Mouse (Mus musculus): ENCODE measurements around the gene Eef1a2. TPM values are rescaled to one million over a fixed set of nuclear protein-coding genes. Genes with fewer than 3 reads are reported as not detected.

Gene Eef1a2
- polyA plus RNA-seq, 1 experiment from 2014 or later, result 0.16 TPM

- H3K36me3 ChIP-seq (ENCODE audit: control insufficient read depth, insufficient read depth, low read length), result no peaks in the 10 kb centered on the region
- H3K9me3 ChIP-seq (ENCODE audit: control insufficient read depth, low read length), result no peaks in the 10 kb centered on the region
- H3K27ac ChIP-seq (ENCODE audit: low read length), result no peak overlapping the region
- H3K9ac ChIP-seq (ENCODE audit: low read length), result no peak overlapping the region
- 95% methylated on average over 1 of the region's 1 CpGs for WGBS
- no peaks in the 10 kb centered on the region for H3K27me3 ChIP-seq (ENCODE audit: control insufficient read depth, insufficient read depth, low read depth, low read length)
- H3K4me2 ChIP-seq (ENCODE audit: low read depth, low read length), result no peak overlapping the region
- no peaks in the 10 kb centered on the region for H3K4me1 ChIP-seq (replicated peaks; ENCODE audit: control insufficient read depth, insufficient read depth, low read length)
- no peak for ATAC-seq (ENCODE audit: low read depth)
- no peak overlapping the region for H3K4me3 ChIP-seq (ENCODE audit: low read length)
Measured at GRCm38 (mm10) chr2:181111665-181112064, 45.1 kb downstream of the Eef1a2 start.

- no peak overlapping the region for H3K9ac ChIP-seq (ENCODE audit: low read length)
- ATAC-seq (ENCODE audit: low read depth), result no peak
- no peaks in the 10 kb centered on the region for H3K9me3 ChIP-seq (ENCODE audit: control insufficient read depth, low read length)
- H3K27ac ChIP-seq (ENCODE audit: low read length), result no peak overlapping the region
- H3K27me3 ChIP-seq (ENCODE audit: control insufficient read depth, insufficient read depth, low read depth, low read length), result no peaks in the 10 kb centered on the region
- no peaks in the 10 kb centered on the region for H3K4me1 ChIP-seq (replicated peaks; ENCODE audit: control insufficient read depth, insufficient read depth, low read length)
- H3K36me3 ChIP-seq (ENCODE audit: control insufficient read depth, insufficient read depth, low read length), result no peaks in the 10 kb centered on the region
- WGBS, result 45% methylated on average over 2 of the region's 2 CpGs
- no peak overlapping the region for H3K4me2 ChIP-seq (ENCODE audit: low read depth, low read length)
- H3K4me3 ChIP-seq (ENCODE audit: low read length), result no peak overlapping the region
Measured at GRCm38 (mm10) chr2:181104111-181104510, 52.7 kb downstream of the Eef1a2 start.

GRCm38 (mm10) chr2:181102161-181102560 lies 54.7 kb downstream of the Eef1a2 start:
- Histone ChIP-seq H3K9me3 (ENCODE audit: control insufficient read depth, low read length) (no peaks in the 10 kb centered on the region), H3K27me3 (ENCODE audit: control insufficient read depth, insufficient read depth, low read depth, low read length) (no peaks in the 10 kb centered on the region), H3K4me3 (ENCODE audit: low read length) (no peak overlapping the region), H3K36me3 (ENCODE audit: control insufficient read depth, insufficient read depth, low read length) (no peaks in the 10 kb centered on the region), H3K4me1 (replicated peaks; ENCODE audit: control insufficient read depth, insufficient read depth, low read length) (no peaks in the 10 kb centered on the region), H3K9ac (ENCODE audit: low read length) (no peak overlapping the region), H3K27ac (ENCODE audit: low read length) (no peak overlapping the region), H3K4me2 (ENCODE audit: low read depth, low read length) (no peak overlapping the region)
- WGBS, result 46% methylated on average over 2 of the region's 2 CpGs
- no peak for ATAC-seq (ENCODE audit: low read depth)

GRCm38 (mm10) chr2:181101626-181102025 lies 55.2 kb downstream of the Eef1a2 start:
- no peaks in the 10 kb centered on the region for H3K27me3 ChIP-seq (ENCODE audit: control insufficient read depth, insufficient read depth, low read depth, low read length)
- H3K9ac ChIP-seq (ENCODE audit: low read length), result no peak overlapping the region
- H3K36me3 ChIP-seq (ENCODE audit: control insufficient read depth, insufficient read depth, low read length), result no peaks in the 10 kb centered on the region
- H3K4me3 ChIP-seq (ENCODE audit: low read length), result no peak overlapping the region
- H3K9me3 ChIP-seq (ENCODE audit: control insufficient read depth, low read length), result no peaks in the 10 kb centered on the region
- no peak overlapping the region for H3K27ac ChIP-seq (ENCODE audit: low read length)
- WGBS, result 48% methylated on average over 1 of the region's 1 CpGs
- ATAC-seq (ENCODE audit: low read depth), result no peak
- no peaks in the 10 kb centered on the region for H3K4me1 ChIP-seq (replicated peaks; ENCODE audit: control insufficient read depth, insufficient read depth, low read length)
- H3K4me2 ChIP-seq (ENCODE audit: low read depth, low read length), result no peak overlapping the region

- Histone ChIP-seq H3K9ac (ENCODE audit: low read length) (no peak overlapping the region), H3K36me3 (ENCODE audit: control insufficient read depth, insufficient read depth, low read length) (no peaks in the 10 kb centered on the region), H3K4me3 (ENCODE audit: low read length) (no peak overlapping the region), H3K4me2 (ENCODE audit: low read depth, low read length) (no peak overlapping the region), H3K27ac (ENCODE audit: low read length) (no peak overlapping the region), H3K9me3 (ENCODE audit: control insufficient read depth, low read length) (no peaks in the 10 kb centered on the region), H3K27me3 (ENCODE audit: control insufficient read depth, insufficient read depth, low read depth, low read length) (no peaks in the 10 kb centered on the region), H3K4me1 (replicated peaks; ENCODE audit: control insufficient read depth, insufficient read depth, low read length) (no peaks in the 10 kb centered on the region)
- no peak for ATAC-seq (ENCODE audit: low read depth)
- 76% methylated on average over 2 of the region's 2 CpGs for WGBS
Measured at GRCm38 (mm10) chr2:181100087-181100486, 56.7 kb downstream of the Eef1a2 start.

Other genes with a start within 250 kb of the Eef1a2 start
- gene Ythdf1, start 236.1 kb downstream of the Eef1a2 start, polyA plus RNA-seq (2015; fragmentation: Nextera tagmentation; extraction: Ambion mirVana), result 13.4 and 14.9 TPM in 2 replicates
- gene Birc7, start 228.0 kb downstream of the Eef1a2 start, polyA plus RNA-seq (2015; fragmentation: Nextera tagmentation; extraction: Ambion mirVana), result 0.14 TPM in 1 of 2 replicates, not detected in the other
- 98.4 and 106 TPM in 2 replicates for gene Nkain4, start 202.3 kb downstream of the Eef1a2 start, polyA plus RNA-seq (2015; fragmentation: Nextera tagmentation; extraction: Ambion mirVana)
- 96.2 and 98.6 TPM in 2 replicates for gene Arfgap1, start 189.8 kb downstream of the Eef1a2 start, polyA plus RNA-seq (2015; fragmentation: Nextera tagmentation; extraction: Ambion mirVana)
- 0.09 and 0.30 TPM in 2 replicates for gene Col20a1, start 170.5 kb downstream of the Eef1a2 start, polyA plus RNA-seq (2015; fragmentation: Nextera tagmentation; extraction: Ambion mirVana)
- gene Chrna4, start 113.5 kb downstream of the Eef1a2 start, polyA plus RNA-seq (2015; fragmentation: Nextera tagmentation; extraction: Ambion mirVana), result 0.45 and 0.46 TPM in 2 replicates
- 0.10 and 0.29 TPM in 2 replicates for gene Kcnq2, start 21.7 kb downstream of the Eef1a2 start, polyA plus RNA-seq (2015; fragmentation: Nextera tagmentation; extraction: Ambion mirVana)
- 292 and 303 TPM in 2 replicates for gene Ppdpf, start 30.2 kb upstream of the Eef1a2 start, polyA plus RNA-seq (2015; fragmentation: Nextera tagmentation; extraction: Ambion mirVana)
- gene Ptk6, start 45.8 kb upstream of the Eef1a2 start, polyA plus RNA-seq (2015; fragmentation: Nextera tagmentation; extraction: Ambion mirVana), result 0.04 and 0.05 TPM in 2 replicates
- 0.34 and 0.58 TPM in 2 replicates for gene Srms, start 56.2 kb upstream of the Eef1a2 start, polyA plus RNA-seq (2015; fragmentation: Nextera tagmentation; extraction: Ambion mirVana)
- 0.35 and 0.43 TPM in 2 replicates for gene Fndc11, start 63.0 kb upstream of the Eef1a2 start, polyA plus RNA-seq (2015; fragmentation: Nextera tagmentation; extraction: Ambion mirVana)
- 3.0 and 3.4 TPM in 2 replicates for gene Helz2, start 85.0 kb upstream of the Eef1a2 start, polyA plus RNA-seq (2015; fragmentation: Nextera tagmentation; extraction: Ambion mirVana)
- 14.3 and 15.9 TPM in 2 replicates for gene Gmeb2, start 131.0 kb upstream of the Eef1a2 start, polyA plus RNA-seq (2015; fragmentation: Nextera tagmentation; extraction: Ambion mirVana)
- 4.8 and 9.3 TPM in 2 replicates for gene Stmn3, start 157.5 kb upstream of the Eef1a2 start, polyA plus RNA-seq (2015; fragmentation: Nextera tagmentation; extraction: Ambion mirVana)
- gene Rtel1, start 162.7 kb upstream of the Eef1a2 start, polyA plus RNA-seq (2015; fragmentation: Nextera tagmentation; extraction: Ambion mirVana), result 47.2 and 47.8 TPM in 2 replicates
- gene Zgpat, start 207.9 kb upstream of the Eef1a2 start, polyA plus RNA-seq (2015; fragmentation: Nextera tagmentation; extraction: Ambion mirVana), result 39.2 and 39.4 TPM in 2 replicates
- 60.8 and 62.0 TPM in 2 replicates for gene Arfrp1, start 208.4 kb upstream of the Eef1a2 start, polyA plus RNA-seq (2015; fragmentation: Nextera tagmentation; extraction: Ambion mirVana)
- 20.7 and 24.0 TPM in 2 replicates for gene Lime1, start 223.1 kb upstream of the Eef1a2 start, polyA plus RNA-seq (2015; fragmentation: Nextera tagmentation; extraction: Ambion mirVana)